Mouse (Mus musculus): Measurements from ENCODE around the gene Aspg.

DNA sequence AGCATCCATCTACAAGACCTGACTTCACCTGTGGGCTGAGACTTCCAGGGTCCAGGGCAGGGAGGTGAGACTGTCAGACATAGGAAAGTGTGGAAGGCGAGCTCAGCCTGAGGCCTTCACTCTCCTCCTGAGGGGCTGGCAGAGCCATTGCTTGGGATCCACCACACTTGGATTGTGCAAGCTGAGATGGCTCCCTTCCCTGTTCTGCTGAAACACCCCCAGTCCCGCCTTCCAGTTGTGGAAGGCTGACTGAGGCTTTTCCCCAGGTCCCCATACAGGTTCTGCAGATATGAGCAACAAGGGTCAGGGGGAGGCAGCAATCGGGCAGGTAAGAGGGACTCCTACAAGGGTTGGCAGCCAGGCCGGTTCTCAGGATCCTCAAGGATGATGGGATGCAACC lies 22.0 kb downstream of the Aspg start:
- TF ChIP-seq CTCF (IDR thresholded peaks at IDR 0.05; ENCODE audit: extremely low read depth, insufficient read depth, low read length) (no peak), POLR2A (IDR thresholded peaks at IDR 0.05; ENCODE audit: extremely low read depth, insufficient read depth, low read length) (no peak)

All from cortical plate, adult 2 months (tissue).